Mouse (Mus musculus) liver, postnatal 0 days (tissue): Measurements from ENCODE around the gene Trim26. TPM values are rescaled to one million over a fixed set of nuclear protein-coding genes. Genes with fewer than 3 reads are reported as not detected.

Experiments
- ATAC-seq: fragments of 200-750 bp; cut with Nextera tagmentation; 2 replicates; pipeline ENCODE4 v1.8.0; 2017; ENCODE audit warnings: mild to moderate bottlenecking, moderate library complexity
- DNase-seq: peaks from one replicate; pipeline ENCODE4 v3.0.0-alpha.2; 2016
- H3K27ac ChIP-seq: fragments of 300-500 bp; sonication (generic); 2 replicates; pipeline ENCODE4 v1.5.1; 2014; ENCODE audit warnings: antibody characterized with exemption, moderate library complexity, mild to moderate bottlenecking, low read depth
- H3K27me3 ChIP-seq: fragments of 300-500 bp; sonication (generic); 2 replicates; pipeline ENCODE4 v1.6.1; 2014; ENCODE audit warnings: low read length, control low read depth, mixed read lengths; ENCODE audit not compliant: insufficient read depth
- H3K36me3 ChIP-seq: fragments of 300-500 bp; sonication (generic); replicated peaks from 2 replicates; pipeline ENCODE4 v1.6.1; 2014; ENCODE audit warnings: mild to moderate bottlenecking, control low read depth, low read length, moderate library complexity, mixed read lengths; ENCODE audit not compliant: insufficient read depth
- H3K4me1 ChIP-seq: fragments of 300-500 bp; sonication (generic); 2 replicates; pipeline ENCODE4 v1.6.1; 2014; ENCODE audit warnings: antibody characterized with exemption, mild to moderate bottlenecking, control low read depth; ENCODE audit not compliant: insufficient read depth
- H3K4me2 ChIP-seq: fragments of 300-500 bp; sonication (generic); 2 replicates; pipeline ENCODE4 v1.6.1; 2014; ENCODE audit warnings: low read depth, mild to moderate bottlenecking, low read length, moderate library complexity, mixed read lengths
- H3K4me3 ChIP-seq: fragments of 300-500 bp; sonication (generic); 2 replicates; pipeline ENCODE4 v1.5.1; 2014; ENCODE audit warnings: low read depth, low read length
- H3K9ac ChIP-seq: fragments of 300-500 bp; sonication (generic); replicated peaks from 2 replicates; pipeline ENCODE4 v1.6.1; 2014; ENCODE audit warnings: mild to moderate bottlenecking, moderate library complexity
- H3K9me3 ChIP-seq: fragments of 300-500 bp; sonication (generic); 2 replicates; pipeline ENCODE4 v1.6.1; 2016; ENCODE audit warnings: mild to moderate bottlenecking, control low read depth, low read length, mixed read lengths
- CTCF ChIP-seq: sonication (generic); IDR thresholded peaks from 2 replicates; pipeline ENCODE4 v1.5.1; 2016; ENCODE audit warnings: antibody characterized with exemption, low read depth
- EP300 ChIP-seq: IDR thresholded peaks from 2 replicates; pipeline ENCODE4 v1.6.1; 2016; ENCODE audit warnings: antibody characterized with exemption, low read depth, mild to moderate bottlenecking
- WGBS: fragments of 180-500 bp; shearing (Covaris S2); extraction: QIAGEN DNeasy Blood & Tissue Kit; methylation state at CpG from one replicate; pipeline ENCODE4 v1.1.7; 2014; ENCODE audit not compliant: insufficient replicate concordance; 5-methylcytosine and 5-hydroxymethylcytosine counted together
- polyA plus RNA-seq: library from polyadenylated mRNA; unstranded; fragments of >200 nt; fragmentation: Nextera tagmentation; extraction: Ambion mirVana; gene quantifications from 2 replicates; pipeline ENCODE4 v1.2.1, GENCODE M21; 2015

Gene Trim26
- polyA plus RNA-seq, 1 experiment from 2014 or later: 16.8 TPM

DNA sequence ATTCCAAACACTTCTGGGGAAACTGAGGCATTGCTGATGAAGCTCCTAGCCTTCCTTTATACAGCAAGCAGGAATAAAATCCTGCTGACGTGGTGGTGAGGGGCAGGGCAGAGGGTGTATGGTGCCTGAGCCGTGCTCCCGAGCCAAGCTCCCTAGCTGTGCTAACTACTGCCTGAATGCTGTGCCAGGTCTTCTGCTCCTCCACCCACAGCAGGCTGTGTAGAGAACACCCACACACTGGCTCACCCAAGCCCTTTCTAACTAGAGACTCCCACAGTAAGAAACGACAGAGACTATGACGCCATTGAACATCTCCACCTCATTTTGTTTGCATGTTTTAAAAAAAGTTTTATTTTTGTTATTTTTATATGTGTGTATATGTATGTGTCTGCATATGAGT lies 63.1 kb downstream of the Trim26 start:
- Histone ChIP-seq H3K9ac (no peak overlapping the region), H3K27ac (no peak overlapping the region), H3K4me2 (no peak overlapping the region), H3K27me3 (no peaks in the 10 kb centered on the region), H3K9me3 (no peaks in the 10 kb centered on the region), H3K4me3 (no peak overlapping the region), H3K4me1 (no peaks in the 10 kb centered on the region), H3K36me3 (no peaks in the 10 kb centered on the region)
- DNase-seq: no peak
- TF ChIP-seq CTCF: no peak
- ATAC-seq: no peak
- WGBS: 76% methylated on average over 5 of the region's 5 CpGs

- DNase-seq: no peak
- Histone ChIP-seq H3K9ac (no peak overlapping the region), H3K27me3 (no peaks in the 10 kb centered on the region), H3K4me1 (no peaks in the 10 kb centered on the region), H3K4me3 (no peak overlapping the region), H3K36me3 (no peaks in the 10 kb centered on the region), H3K4me2 (no peak overlapping the region), H3K9me3 (no peaks in the 10 kb centered on the region), H3K27ac (no peak overlapping the region)
- ATAC-seq: no peak
- TF ChIP-seq EP300: no peak
- peak; percentile 32; the same call in 1 of the 2 replicates for TF ChIP-seq CTCF
- WGBS: 16% methylated on average over 1 of the region's 1 CpGs
Measured at GRCm38 (mm10) chr17:36900691-36901090, 63.8 kb downstream of the Trim26 start.

DNA sequence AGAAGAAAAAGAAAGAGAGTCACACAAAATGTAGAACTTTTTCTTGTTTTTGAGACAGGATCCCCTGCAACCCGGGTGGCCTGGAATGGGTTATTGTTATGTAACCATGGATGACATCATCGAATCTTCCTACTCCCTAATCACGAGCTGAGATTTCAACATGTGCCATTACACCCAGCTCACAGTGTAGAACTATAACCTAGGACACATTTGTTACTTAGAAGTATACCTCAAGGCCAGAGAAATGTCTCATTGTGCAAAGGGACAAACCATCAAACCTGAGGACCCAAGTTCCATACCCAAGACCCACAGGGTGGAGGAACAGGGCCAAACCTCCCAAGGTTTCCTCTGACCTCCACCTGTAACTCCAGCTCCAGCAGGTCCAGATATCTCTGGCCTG lies 66.7 kb downstream of the Trim26 start:
- no peak for ATAC-seq
- Histone ChIP-seq H3K9ac (no peak overlapping the region), H3K4me2 (no peak overlapping the region), H3K36me3 (no peaks in the 10 kb centered on the region), H3K27me3 (no peaks in the 10 kb centered on the region), H3K27ac (no peak overlapping the region), H3K4me1 (no peaks in the 10 kb centered on the region), H3K4me3 (no peak overlapping the region), H3K9me3 (no peaks in the 10 kb centered on the region)
- TF ChIP-seq CTCF: no peak
- TF ChIP-seq EP300: no peak
- 40% methylated on average over 3 of the region's 3 CpGs for WGBS
- no peak for DNase-seq

DNA sequence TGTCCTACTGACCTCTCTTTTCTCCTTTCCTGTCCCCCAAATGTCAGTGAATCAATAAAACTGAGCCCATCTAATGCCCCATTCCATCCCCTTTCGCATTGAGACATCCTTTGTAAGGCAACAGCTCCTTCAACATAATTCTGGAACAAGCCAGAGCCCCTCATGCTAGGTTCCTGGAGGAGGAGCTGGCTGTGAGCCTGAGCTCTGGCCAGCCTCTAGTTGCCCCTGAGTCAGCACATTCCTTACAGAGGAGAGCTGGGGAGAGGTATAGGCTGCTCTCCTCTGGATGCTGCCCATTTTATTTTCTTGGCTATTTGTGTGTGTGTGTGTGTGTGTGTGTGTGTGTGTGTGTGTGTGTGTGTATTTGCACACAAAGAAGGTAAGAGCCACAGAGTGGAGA lies 71.3 kb downstream of the Trim26 start:
- Histone ChIP-seq H3K4me2 (no peak overlapping the region), H3K36me3 (no peaks in the 10 kb centered on the region), H3K4me3 (no peak overlapping the region), H3K9ac (no peak overlapping the region), H3K27me3 (no peaks in the 10 kb centered on the region), H3K9me3 (no peaks in the 10 kb centered on the region), H3K27ac (no peak overlapping the region), H3K4me1 (no peaks in the 10 kb centered on the region)
- ATAC-seq (no peak), DNase-seq (no peak)
- 43% methylated on average over 1 of the region's 1 CpGs for WGBS
- no peak for TF ChIP-seq EP300
- no peak for TF ChIP-seq CTCF

Other genes starting within 250 kb of the Trim26 start
- not detected in 2 replicates for gene H2-M9, start 194.5 kb upstream of the Trim26 start, polyA plus RNA-seq
- not detected in 2 replicates for gene H2-M1, start 164.9 kb upstream of the Trim26 start, polyA plus RNA-seq
- not detected in 2 replicates for gene H2-M10.5, start 64.2 kb upstream of the Trim26 start, polyA plus RNA-seq
- not detected in 2 replicates for gene H2-M10.6, start 25.0 kb upstream of the Trim26 start, polyA plus RNA-seq
- 0.12 TPM in 1 of 2 replicates, not detected in the other for gene Trim15, start 30.1 kb downstream of the Trim26 start, polyA plus RNA-seq
- gene Trim10, start 32.4 kb downstream of the Trim26 start, polyA plus RNA-seq: 85.7 and 86.7 TPM in 2 replicates
- gene Trim40, start 53.0 kb downstream of the Trim26 start, polyA plus RNA-seq: not detected in 2 replicates
- gene Trim31, start 61.0 kb downstream of the Trim26 start, polyA plus RNA-seq: not detected in 2 replicates
- gene Rnf39, start 105.8 kb downstream of the Trim26 start, polyA plus RNA-seq: 0.11 TPM in 1 of 2 replicates, not detected in the other
- gene Ppp1r11, start 114.6 kb downstream of the Trim26 start, polyA plus RNA-seq: 39.9 and 41.7 TPM in 2 replicates
- 19.3 and 23.7 TPM in 2 replicates for gene Znrd1, start 121.4 kb downstream of the Trim26 start, polyA plus RNA-seq
- gene Znrd1as, start 121.5 kb downstream of the Trim26 start, polyA plus RNA-seq: 4.1 and 5.6 TPM in 2 replicates
- gene 2410137M14Rik, start 144.1 kb downstream of the Trim26 start, polyA plus RNA-seq: not detected in 2 replicates
- gene H2-M5, start 152.4 kb downstream of the Trim26 start, polyA plus RNA-seq: 0.04 TPM in 1 of 2 replicates, not detected in the other
- 1.4 and 2.3 TPM in 2 replicates for gene Zfp57, start 164.0 kb downstream of the Trim26 start, polyA plus RNA-seq
- gene Mog, start 186.3 kb downstream of the Trim26 start, polyA plus RNA-seq: not detected in 2 replicates
- gene Gabbr1, start 208.8 kb downstream of the Trim26 start, polyA plus RNA-seq: 0.41 and 0.46 TPM in 2 replicates